In the genomic region with DNA sequence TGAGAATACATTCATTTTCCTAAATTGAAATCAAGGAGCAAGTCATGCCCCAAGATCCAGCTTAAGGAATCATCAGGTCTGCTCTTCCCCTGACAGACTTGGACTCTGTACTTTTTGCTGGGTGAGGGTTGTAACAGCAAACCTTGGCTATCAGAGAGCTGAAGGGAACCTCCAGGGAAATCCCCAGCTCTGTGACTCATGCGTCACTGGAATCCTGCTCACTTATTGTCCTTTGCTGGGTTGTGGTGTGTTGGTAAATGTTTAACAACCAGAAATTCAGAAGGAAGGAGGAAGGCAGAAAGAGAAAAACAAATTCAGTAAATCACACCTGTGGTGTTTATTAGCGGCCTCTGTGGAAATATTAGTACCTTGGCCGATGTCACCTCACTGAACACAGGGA, we compare ENCODE assay signal across 17 mouse cellular contexts.
A peak's percentile ranks its signal among the peaks of the same experiment; 100 is the strongest.
DNase-seq lines count a peak whose midpoint lies in the region; ATAC-seq lines count a peak whose summit lies in the region.
"Had no signal": no experiment of that assay in that cellular context is flagged by ENCODE, and none has a peak within 500 bp of the region (broad histone marks: within the 10 kb centered on the region; RNA-seq: fewer than 3 reads in every experiment).

No protein-coding gene starts in this region.

- H3K27ac ChIP-seq in intestine, embryonic 14.5 days (ENCODE audit: low read depth), result no peak overlapping the region
- no peak overlapping the region for H3K27ac ChIP-seq in stomach, embryonic 15.5 days
- H3K27ac ChIP-seq: embryonic facial prominence, embryonic 13.5 days; forebrain, embryonic 12.5 days; heart, embryonic 13.5 days; hindbrain, embryonic 13.5 days; midbrain, embryonic 12.5 days; neural tube, embryonic 12.5 days had no signal

- H3K4me3 ChIP-seq in intestine, embryonic 14.5 days (ENCODE audit: low read depth, low read length), result no peak overlapping the region
- no peak overlapping the region for H3K4me3 ChIP-seq in stomach, embryonic 15.5 days (replicated peaks)
- H3K4me3 ChIP-seq: embryonic facial prominence, embryonic 13.5 days; forebrain, embryonic 12.5 days; heart, embryonic 13.5 days; hindbrain, embryonic 13.5 days; midbrain, embryonic 12.5 days; neural tube, embryonic 12.5 days had no signal

- DNase-seq in adrenal gland, adult 2 months, result peak; percentile 36
- no peak for DNase-seq in adrenal gland, adult 8-10 months
- no peak for DNase-seq in intestine, embryonic 14.5 days (ENCODE audit: low spot score)
- DNase-seq in kidney, postnatal 10 days, result peak; percentile 24
- DNase-seq in urinary bladder, postnatal 25 days (ENCODE audit: low spot score), result no peak
- no peak for DNase-seq in cerebellum, postnatal 36 days
- DNase-seq in layer of hippocampus, postnatal 10 days (ENCODE audit: low spot score in 2 of 2), result no peak
- DNase-seq: gastrocnemius, postnatal 10 days; retina, postnatal 1 day; thymus, adult 18-20 months had no signal

- H3K9me3 ChIP-seq in intestine, embryonic 14.5 days (ENCODE audit: control insufficient read depth, low read length), result no peaks in the 10 kb centered on the region
- no peaks in the 10 kb centered on the region for H3K9me3 ChIP-seq in stomach, embryonic 15.5 days
- H3K9me3 ChIP-seq: embryonic facial prominence, embryonic 13.5 days; forebrain, embryonic 12.5 days; heart, embryonic 13.5 days; hindbrain, embryonic 13.5 days; midbrain, embryonic 12.5 days; neural tube, embryonic 12.5 days had no signal

- no peak overlapping the region for H3K4me2 ChIP-seq in intestine, embryonic 14.5 days (ENCODE audit: low read length)
- no peak overlapping the region for H3K4me2 ChIP-seq in stomach, embryonic 15.5 days
- H3K4me2 ChIP-seq: embryonic facial prominence, embryonic 13.5 days; forebrain, embryonic 12.5 days; heart, embryonic 13.5 days; hindbrain, embryonic 13.5 days; midbrain, embryonic 12.5 days; neural tube, embryonic 12.5 days had no signal

- H3K27me3 ChIP-seq in intestine, embryonic 14.5 days (replicated peaks; ENCODE audit: control insufficient read depth, insufficient read depth, low read length), result no peaks in the 10 kb centered on the region
- H3K27me3 ChIP-seq in stomach, embryonic 15.5 days (replicated peaks), result no peaks in the 10 kb centered on the region
- H3K27me3 ChIP-seq: embryonic facial prominence, embryonic 13.5 days; forebrain, embryonic 12.5 days; heart, embryonic 13.5 days; hindbrain, embryonic 13.5 days; midbrain, embryonic 12.5 days; neural tube, embryonic 12.5 days had no signal

- no peak overlapping the region for H3K9ac ChIP-seq in intestine, embryonic 14.5 days (ENCODE audit: low read length)
- no peak overlapping the region for H3K9ac ChIP-seq in stomach, embryonic 15.5 days
- H3K9ac ChIP-seq: embryonic facial prominence, embryonic 13.5 days; forebrain, embryonic 12.5 days; heart, embryonic 13.5 days; hindbrain, embryonic 13.5 days; midbrain, embryonic 12.5 days; neural tube, embryonic 12.5 days had no signal

- peak; percentile 87; the same call in 1 of the 2 replicates for ATAC-seq in intestine, embryonic 14.5 days (replicated peaks; ENCODE audit: low FRiP score, low TSS enrichment, low read depth)
- ATAC-seq in stomach, embryonic 15.5 days (ENCODE audit: insufficient read depth, low FRiP score, low read depth), result peak; percentile 91

- WGBS in intestine, embryonic 14.5 days, result 76% methylated on average over 3 of the region's 3 CpGs
- WGBS in stomach, embryonic 15.5 days, result 64% methylated on average over 3 of the region's 3 CpGs

- no peaks in the 10 kb centered on the region for H3K36me3 ChIP-seq in intestine, embryonic 14.5 days (ENCODE audit: control insufficient read depth, insufficient read depth, low read length)
- no peaks in the 10 kb centered on the region for H3K36me3 ChIP-seq in stomach, embryonic 15.5 days
- H3K36me3 ChIP-seq: embryonic facial prominence, embryonic 13.5 days; forebrain, embryonic 12.5 days; heart, embryonic 13.5 days; hindbrain, embryonic 13.5 days; midbrain, embryonic 12.5 days; neural tube, embryonic 12.5 days had no signal

- H3K4me1 ChIP-seq in intestine, embryonic 14.5 days (replicated peaks; ENCODE audit: control insufficient read depth, insufficient read depth, low read length), result peaks cover 4% of the 10 kb centered on the region; the same call in 1 of the 2 replicates
- H3K4me1 ChIP-seq in stomach, embryonic 15.5 days, result peaks cover 7% of the 10 kb centered on the region; the same call in 1 of the 2 replicates
- H3K4me1 ChIP-seq: neural tube, embryonic 12.5 days had no signal

Comparison
In these comparisons a context has a peak if more than half of its experiments do, and no peak if none do; other contexts are left out.
1. DNase-seq: peak in adrenal gland, adult 2 months (single experiment) and kidney, postnatal 10 days (single experiment); none in adrenal gland, adult 8-10 months (single experiment), intestine, embryonic 14.5 days (single experiment), urinary bladder, postnatal 25 days (single experiment), cerebellum, postnatal 36 days (0 of 2) and layer of hippocampus, postnatal 10 days (0 of 2).